Comparison of ENCODE assay signal across 18 mouse cellular contexts in the genomic region with DNA sequence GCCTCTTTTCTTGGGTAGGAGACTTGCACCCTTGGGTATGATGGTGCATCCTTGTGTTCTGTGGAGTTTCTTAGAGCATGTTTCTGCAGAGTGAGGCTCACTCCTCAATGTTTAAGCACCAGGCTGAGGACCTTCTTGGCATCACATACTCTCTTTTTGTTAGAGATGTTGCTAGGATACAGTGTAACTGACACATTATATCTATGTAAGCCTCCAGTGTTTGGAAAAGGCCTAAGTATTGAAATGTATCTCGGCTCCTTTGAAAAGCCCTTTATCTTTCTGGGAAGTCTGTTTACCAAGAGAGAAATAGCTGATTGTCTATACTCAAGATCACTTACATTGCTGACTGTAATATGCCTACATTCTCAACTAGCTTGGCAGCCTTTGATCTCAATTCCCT.
A peak's percentile ranks its signal among the peaks of the same experiment; 100 is the strongest.
DNase-seq lines count a peak whose midpoint lies in the region; ATAC-seq and TF ChIP-seq lines count a peak whose summit lies in the region.
"Had no signal": no experiment of that assay in that cellular context is flagged by ENCODE, and none has a peak within 500 bp of the region (broad histone marks: within the 10 kb centered on the region; RNA-seq: fewer than 3 reads in every experiment).

No protein-coding gene starts in this region.

- H3K9ac ChIP-seq in MEL (ENCODE audit: control insufficient read depth, low read depth, low read length, poor library complexity, severe bottlenecking), result no peak overlapping the region
- H3K9ac ChIP-seq in hindbrain, embryonic 12.5 days, result no peak overlapping the region
- no peak overlapping the region for H3K9ac ChIP-seq in midbrain, embryonic 12.5 days (replicated peaks)
- H3K9ac ChIP-seq in kidney, embryonic 14.5 days (ENCODE audit: low read depth, low read length), result no peak overlapping the region
- H3K9ac ChIP-seq: heart, embryonic 12.5 days; liver, embryonic 12.5 days; lung, embryonic 15.5 days had no signal

- H3K79me2 ChIP-seq in MEL (ENCODE audit: control insufficient read depth, insufficient read depth, low read length, poor library complexity), result no peaks in the 10 kb centered on the region

- peak; percentile 6 for DNase-seq in embryo, embryonic 10.5 days (ENCODE audit: low spot score)
- DNase-seq in embryo, embryonic 11 days, result no peak
- DNase-seq in MEL (ENCODE audit: low read depth, low spot score), result no peak
- DNase-seq in thymus, postnatal 14 days, result no peak
- DNase-seq: cerebellum, postnatal 14 days; kidney, postnatal 10 days had no signal

- no peak for TF ChIP-seq POLR2A in MEL (IDR thresholded peaks at IDR 0.05; ENCODE audit: control insufficient read depth in 1 of 2, insufficient read depth in 1 of 2, low read depth in 1 of 2, low read length in 2 of 2, poor library complexity in 1 of 2)

- WGBS in hindbrain, embryonic 12.5 days, result 26% methylated on average over 1 of the region's 1 CpGs
- WGBS in midbrain, embryonic 12.5 days, result 22% methylated on average over 1 of the region's 1 CpGs
- WGBS in kidney, embryonic 14.5 days, result 83% methylated on average over 1 of the region's 1 CpGs

- TF ChIP-seq CTCF in MEL (IDR thresholded peaks at IDR 0.05 in 2 of 3, conservative IDR thresholded peaks at IDR 0.05 in 1 of 3; ENCODE audit: control insufficient read depth in 1 of 3, insufficient read depth in 1 of 3, low read depth in 2 of 3, low read length in 3 of 3, poor library complexity in 1 of 3, severe bottlenecking in 1 of 3), result no peak

- 0 out of 4 replicates have a peak, but pooled peaks cover 0 to 4% of the 10 kb centered on the region in 2 experiments for H3K4me1 ChIP-seq in MEL (ENCODE audit: control insufficient read depth in 1 of 2, insufficient read depth in 2 of 2, low read length in 2 of 2)
- H3K4me1 ChIP-seq in hindbrain, embryonic 12.5 days, result peaks cover 12% of the 10 kb centered on the region; the same call in 1 of the 2 replicates
- peaks cover 10% of the 10 kb centered on the region for H3K4me1 ChIP-seq in midbrain, embryonic 12.5 days
- no peaks in the 10 kb centered on the region for H3K4me1 ChIP-seq in kidney, embryonic 14.5 days (ENCODE audit: control insufficient read depth, insufficient read depth, low read length)
- H3K4me1 ChIP-seq: heart, embryonic 12.5 days; liver, embryonic 12.5 days; lung, embryonic 15.5 days had no signal

- H3K4me3 ChIP-seq in MEL (ENCODE audit: control insufficient read depth in 1 of 2, insufficient read depth in 1 of 2, low read depth in 2 of 2, low read length in 2 of 2), result no peak overlapping the region
- no peak overlapping the region for H3K4me3 ChIP-seq in hindbrain, embryonic 12.5 days
- H3K4me3 ChIP-seq in midbrain, embryonic 12.5 days, result no peak overlapping the region
- no peak overlapping the region for H3K4me3 ChIP-seq in kidney, embryonic 14.5 days (ENCODE audit: low read length)
- H3K4me3 ChIP-seq: heart, embryonic 12.5 days; left cerebral cortex, adult 2 months; liver, embryonic 12.5 days; lung, embryonic 15.5 days; myocyte had no signal

- H3K27ac ChIP-seq in MEL (ENCODE audit: control insufficient read depth, low read depth, low read length), result no peak overlapping the region
- no peak overlapping the region for H3K27ac ChIP-seq in hindbrain, embryonic 12.5 days
- no peak overlapping the region; the same call in 1 of the 2 replicates for H3K27ac ChIP-seq in midbrain, embryonic 12.5 days (replicated peaks)
- H3K27ac ChIP-seq in kidney, embryonic 14.5 days (ENCODE audit: low read depth, low read length), result no peak overlapping the region
- H3K27ac ChIP-seq: left cerebral cortex, adult 2 months; liver, embryonic 12.5 days; lung, embryonic 15.5 days had no signal

- H3K9me3 ChIP-seq in MEL (replicated peaks; ENCODE audit: insufficient read depth, low read length), result no peaks in the 10 kb centered on the region
- H3K9me3 ChIP-seq in hindbrain, embryonic 12.5 days (replicated peaks), result no peaks in the 10 kb centered on the region
- no peaks in the 10 kb centered on the region for H3K9me3 ChIP-seq in midbrain, embryonic 12.5 days
- no peaks in the 10 kb centered on the region for H3K9me3 ChIP-seq in kidney, embryonic 14.5 days (ENCODE audit: control insufficient read depth, low read length)
- H3K9me3 ChIP-seq: G1E; heart, embryonic 12.5 days; liver, embryonic 12.5 days; lung, embryonic 15.5 days had no signal

- no peak for TF ChIP-seq EP300 in MEL (IDR thresholded peaks at IDR 0.05; ENCODE audit: low read depth in 1 of 2, low read length in 2 of 2)

- H3K4me2 ChIP-seq in hindbrain, embryonic 12.5 days (replicated peaks), result no peak overlapping the region
- no peak overlapping the region for H3K4me2 ChIP-seq in midbrain, embryonic 12.5 days (replicated peaks)
- no peak overlapping the region for H3K4me2 ChIP-seq in kidney, embryonic 14.5 days (replicated peaks; ENCODE audit: low read depth, low read length)
- H3K4me2 ChIP-seq: heart, embryonic 12.5 days; liver, embryonic 12.5 days; lung, embryonic 15.5 days had no signal

- H3K27me3 ChIP-seq in MEL (ENCODE audit: control insufficient read depth in 1 of 2, insufficient read depth in 2 of 2, low read length in 2 of 2), result no peaks in the 10 kb centered on the region; a peak in 2 of 4 replicates
- H3K27me3 ChIP-seq in hindbrain, embryonic 12.5 days, result no peaks in the 10 kb centered on the region
- H3K27me3 ChIP-seq in midbrain, embryonic 12.5 days, result no peaks in the 10 kb centered on the region
- H3K27me3 ChIP-seq in kidney, embryonic 14.5 days (ENCODE audit: control insufficient read depth, insufficient read depth, low read length), result no peaks in the 10 kb centered on the region
- H3K27me3 ChIP-seq: heart, embryonic 12.5 days; liver, embryonic 12.5 days; lung, embryonic 15.5 days had no signal

- no peak for TF ChIP-seq RAD21 in MEL (IDR thresholded peaks at IDR 0.05; ENCODE audit: low read depth, low read length)

- ATAC-seq in hindbrain, embryonic 12.5 days (ENCODE audit: low FRiP score), result peak; percentile 74
- peak; percentile 73; the same call in 1 of the 2 replicates for ATAC-seq in midbrain, embryonic 12.5 days (ENCODE audit: low FRiP score, low read depth)
- no peak for ATAC-seq in erythroid progenitor cell, adult 5-6 weeks (replicated peaks; ENCODE audit: low FRiP score, poor library complexity, severe bottlenecking)
- no peak for ATAC-seq in kidney, embryonic 14.5 days (ENCODE audit: low FRiP score, low TSS enrichment)
- ATAC-seq: CD4-positive, CD25-positive, alpha-beta regulatory T cell, adult 4 months; intestine, postnatal 0 days; liver, embryonic 12.5 days had no signal

- H3K36me3 ChIP-seq in MEL (ENCODE audit: control insufficient read depth in 1 of 2, insufficient read depth in 2 of 2, low read length in 2 of 2), result 0 out of 4 replicates have a peak, but pooled peaks cover 0 to 5% of the 10 kb centered on the region in 2 experiments
- H3K36me3 ChIP-seq in hindbrain, embryonic 12.5 days, result no peaks in the 10 kb centered on the region
- H3K36me3 ChIP-seq in midbrain, embryonic 12.5 days, result peaks cover 5% of the 10 kb centered on the region; the same call in 1 of the 2 replicates
- H3K36me3 ChIP-seq in kidney, embryonic 14.5 days (ENCODE audit: control insufficient read depth, insufficient read depth, low read length), result no peaks in the 10 kb centered on the region; the same call in 1 of the 2 replicates
- H3K36me3 ChIP-seq: liver, embryonic 12.5 days had no signal

TF ChIP-seq in MEL, 35 proteins besides CTCF, POLR2A, EP300 and RAD21:
- TF ChIP-seq GATA1 (IDR thresholded peaks at IDR 0.05; ENCODE audit: low read depth, low read length), result peak; percentile 34; the same call in 1 of the 2 replicates
- no peak for TF ChIP-seq KAT2A (conservative IDR thresholded peaks at IDR 0.05; ENCODE audit: low read depth, low read length)
- TF ChIP-seq USF2 (IDR thresholded peaks at IDR 0.05; ENCODE audit: borderline replicate concordance in 1 of 2, insufficient read depth in 1 of 2, low read depth in 1 of 2, low read length in 2 of 2), result no peak
- TF ChIP-seq CHD1 (IDR thresholded peaks at IDR 0.05; ENCODE audit: low read depth, low read length), result no peak

Comparison
In these comparisons a context has a peak if more than half of its experiments do, and no peak if none do; other contexts are left out.
1. ATAC-seq: peak in hindbrain, embryonic 12.5 days (single experiment) and midbrain, embryonic 12.5 days (single experiment); none in erythroid progenitor cell, adult 5-6 weeks (single experiment) and kidney, embryonic 14.5 days (single experiment).